Mouse (Mus musculus): ENCODE data around the gene Hoxb9.

- TF ChIP-seq MXI1 (IDR thresholded peaks at IDR 0.05; ENCODE audit: low read depth, low read length) (0 out of 2 replicates have a peak, but pooled peaks have one; percentile 25), CTCF (conservative IDR thresholded peaks at IDR 0.05 in 1 of 2, IDR thresholded peaks at IDR 0.05 in 1 of 2; ENCODE audit: low read depth in 2 of 2, low read length in 2 of 2) (no peak), MAZ (IDR thresholded peaks at IDR 0.05; ENCODE audit: low read depth, low read length) (0 out of 2 replicates have a peak, but pooled peaks have one; percentile 20), CHD2 (IDR thresholded peaks at IDR 0.05; ENCODE audit: low read length) (no peak), E2F4 (IDR thresholded peaks at IDR 0.05; ENCODE audit: insufficient replicate concordance, low read depth, low read length) (no peak), EP300 (IDR thresholded peaks at IDR 0.05; ENCODE audit: low read length) (no peak), MAX (IDR thresholded peaks at IDR 0.05; ENCODE audit: low read length) (peak; percentile 35; the same call in 1 of the 2 replicates), MYC (IDR thresholded peaks at IDR 0.05; ENCODE audit: low read depth, low read length) (0 out of 2 replicates have a peak, but pooled peaks have one; percentile 5), POLR2A (IDR thresholded peaks at IDR 0.05; ENCODE audit: low read depth, low read length) (no peak)
Measured at GRCm38 (mm10) chr11:96293302-96293921, 22.2 kb downstream of the Hoxb9 start.
